Mouse (Mus musculus): Measurements from ENCODE around the gene Hes1.

Gene Hes1

GRCm38 (mm10) chr16:30062242-30063030, 1.7 kb upstream of the Hes1 start:
- no peak for TF ChIP-seq GATA4 (IDR thresholded peaks at IDR 0.05; ENCODE audit: insufficient replicate concordance, low read length)

GRCm38 (mm10) chr16:30063121-30063881, 883 bp upstream of the Hes1 start:
- no peak for TF ChIP-seq GATA4 (IDR thresholded peaks at IDR 0.05; ENCODE audit: insufficient replicate concordance, low read length)

- no peak for TF ChIP-seq GATA4 (IDR thresholded peaks at IDR 0.05; ENCODE audit: insufficient replicate concordance, low read length)
Measured at GRCm38 (mm10) chr16:30064613-30065012, 429 bp downstream of the Hes1 start.

GRCm38 (mm10) chr16:30065077-30065476, 893 bp downstream of the Hes1 start:
- peak; percentile 92; the same call in 1 of the 2 replicates for TF ChIP-seq GATA4 (IDR thresholded peaks at IDR 0.05; ENCODE audit: insufficient replicate concordance, low read length)

GRCm38 (mm10) chr16:30065537-30066183, 1.5 kb downstream of the Hes1 start:
- TF ChIP-seq GATA4 (IDR thresholded peaks at IDR 0.05; ENCODE audit: insufficient replicate concordance, low read length): no peak

- no peak for TF ChIP-seq GATA4 (IDR thresholded peaks at IDR 0.05; ENCODE audit: insufficient replicate concordance, low read length)
Measured at GRCm38 (mm10) chr16:30066184-30066851, 2.1 kb downstream of the Hes1 start.

- no peak for TF ChIP-seq GATA4 (IDR thresholded peaks at IDR 0.05; ENCODE audit: insufficient replicate concordance, low read length)
Measured at GRCm38 (mm10) chr16:30066852-30067301, 2.7 kb downstream of the Hes1 start.

GRCm38 (mm10) chr16:30068041-30069020, 4.1 kb downstream of the Hes1 start:
- TF ChIP-seq GATA4 (IDR thresholded peaks at IDR 0.05; ENCODE audit: insufficient replicate concordance, low read length): peak; percentile 29; the same call in 1 of the 2 replicates

- no peak for TF ChIP-seq GATA4 (IDR thresholded peaks at IDR 0.05; ENCODE audit: insufficient replicate concordance, low read length)
Measured at GRCm38 (mm10) chr16:30069580-30069949, 5.4 kb downstream of the Hes1 start.

GRCm38 (mm10) chr16:30069950-30070770, 6.0 kb downstream of the Hes1 start:
- TF ChIP-seq GATA4 (IDR thresholded peaks at IDR 0.05; ENCODE audit: insufficient replicate concordance, low read length): no peak

- no peak for TF ChIP-seq GATA4 (IDR thresholded peaks at IDR 0.05; ENCODE audit: insufficient replicate concordance, low read length)
Measured at GRCm38 (mm10) chr16:30070771-30071191, 6.6 kb downstream of the Hes1 start.

- TF ChIP-seq GATA4 (IDR thresholded peaks at IDR 0.05; ENCODE audit: insufficient replicate concordance, low read length): no peak
Measured at GRCm38 (mm10) chr16:30073317-30073716, 9.1 kb downstream of the Hes1 start.

GRCm38 (mm10) chr16:30081498-30081897, 17.3 kb downstream of the Hes1 start:
- no peak for TF ChIP-seq GATA4 (IDR thresholded peaks at IDR 0.05; ENCODE audit: insufficient replicate concordance, low read length)

All from liver, adult (tissue).